Mouse (Mus musculus) right cerebral cortex, postnatal 25 days (tissue): ENCODE data around the gene Ybx1.
A peak's percentile ranks its signal among the peaks of the same experiment; 100 is the strongest.

ENCODE experiments used
- DNase-seq: peaks from one replicate; pipeline ENCODE4 v3.0.0; 2022

The Ybx1 gene

DNA sequence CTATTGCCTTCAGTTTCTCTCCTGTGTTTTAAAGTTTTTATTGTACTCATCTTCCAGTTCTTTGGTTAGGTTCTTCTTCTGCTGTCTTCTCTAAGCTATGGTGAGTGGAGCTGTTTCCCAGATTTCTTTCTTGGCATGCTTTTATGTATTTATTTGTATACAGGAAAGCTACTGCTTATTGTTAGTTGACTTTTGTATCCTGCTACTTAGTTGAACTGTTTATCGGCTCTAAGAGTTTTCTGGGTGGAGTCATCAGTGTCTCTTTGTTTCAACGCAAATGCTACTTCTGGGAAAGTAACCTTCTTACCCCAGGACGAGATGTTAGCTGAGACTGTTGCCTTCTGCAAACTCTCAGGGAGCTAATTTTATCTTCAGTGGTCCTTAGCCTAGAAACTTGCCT lies 30.9 kb downstream of the Ybx1 start:
- no peak for DNase-seq

DNA sequence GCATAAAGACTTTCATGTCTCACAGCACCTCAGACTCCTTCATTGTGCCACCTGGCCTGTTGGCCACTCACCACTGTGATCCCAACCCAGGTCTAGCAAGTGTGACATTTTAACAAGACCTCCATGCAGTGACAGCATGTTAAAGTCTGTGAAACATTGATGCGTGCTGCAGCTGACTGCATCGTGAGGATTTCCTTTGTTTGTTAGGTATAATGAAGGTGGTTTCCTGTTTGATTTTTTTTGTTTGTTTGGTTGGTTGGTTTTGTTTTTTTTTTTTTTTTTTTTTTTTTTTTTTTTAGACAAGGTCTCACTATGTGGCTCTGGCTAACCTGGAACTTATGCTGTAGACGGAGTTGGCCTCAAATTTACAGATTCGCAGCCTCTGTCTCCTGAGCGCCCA lies 31.9 kb downstream of the Ybx1 start:
- DNase-seq = no peak

DNA sequence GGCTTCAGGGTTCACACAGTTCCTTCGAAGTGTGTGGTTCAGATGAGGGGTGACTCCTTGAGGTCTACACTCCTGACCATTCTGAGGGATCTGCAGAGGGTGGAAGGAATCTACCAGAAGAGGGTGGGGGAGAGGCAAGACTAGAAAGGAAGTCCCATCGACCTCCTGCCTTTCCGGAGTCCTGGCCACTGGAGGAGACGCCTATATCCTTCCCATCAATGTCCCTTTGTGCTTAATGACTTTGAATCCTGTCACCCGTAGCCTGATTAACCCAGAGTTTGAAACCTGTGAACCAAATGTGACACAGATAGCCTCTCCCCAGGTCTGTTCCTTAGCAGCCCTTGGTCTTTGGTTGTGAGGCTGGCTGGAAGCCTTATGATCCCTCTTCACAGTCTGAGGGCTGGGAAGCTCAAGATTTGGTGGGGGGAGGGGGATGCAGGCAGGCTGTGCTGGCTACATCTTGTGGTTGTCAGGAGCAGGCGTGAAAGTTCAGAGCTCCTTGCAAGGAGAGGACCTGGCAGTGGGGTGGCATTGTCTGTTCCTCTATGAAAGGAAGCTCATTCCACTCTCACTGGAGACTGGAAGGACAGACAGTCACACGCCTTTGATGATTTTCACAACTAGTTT lies 33.2 kb downstream of the Ybx1 start:
- no peak for DNase-seq

DNA sequence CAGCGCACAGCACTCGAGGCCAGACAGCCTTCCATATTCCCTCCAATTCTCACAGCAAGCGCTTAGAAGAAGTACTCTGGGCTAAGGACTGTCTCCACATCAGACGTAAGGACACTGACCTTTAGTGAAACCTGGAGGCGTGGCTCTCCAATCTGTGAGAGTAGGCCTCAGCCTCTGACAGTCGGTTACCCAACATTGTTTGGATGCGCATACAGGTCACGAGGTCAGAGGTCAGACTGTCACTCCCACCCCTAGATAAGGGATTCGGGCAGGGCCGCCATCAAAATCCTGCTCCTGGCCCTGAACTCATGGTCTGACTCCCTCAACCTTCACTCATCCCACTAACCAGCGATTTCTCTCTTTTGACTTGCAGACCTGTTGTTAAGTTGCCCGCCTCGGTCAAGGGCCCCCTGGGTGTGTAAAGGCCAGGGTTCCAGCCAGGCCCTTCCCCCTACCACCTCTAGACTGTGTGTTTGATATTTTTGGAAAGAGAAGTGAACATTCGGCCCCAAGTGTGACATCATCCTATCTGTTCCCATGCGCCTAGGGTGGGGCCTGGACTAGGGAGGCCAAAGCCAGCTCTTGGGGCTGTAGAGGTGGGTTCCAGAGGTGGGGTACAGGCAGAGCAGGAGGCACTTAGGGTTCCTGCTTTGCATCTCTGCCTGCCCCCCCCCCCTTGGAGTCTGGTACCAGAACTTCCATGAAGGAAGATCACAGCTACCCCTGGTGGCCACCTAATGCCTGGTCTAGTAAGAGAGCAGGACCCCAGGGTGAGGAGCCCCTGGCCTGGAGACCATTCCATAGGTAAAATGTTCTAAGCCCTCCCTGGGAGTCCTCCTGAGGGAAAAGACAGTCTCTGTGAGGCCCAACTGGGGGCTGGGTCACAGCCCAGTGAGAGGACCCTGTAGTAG lies 34.8 kb downstream of the Ybx1 start:
- DNase-seq = no peak

DNA sequence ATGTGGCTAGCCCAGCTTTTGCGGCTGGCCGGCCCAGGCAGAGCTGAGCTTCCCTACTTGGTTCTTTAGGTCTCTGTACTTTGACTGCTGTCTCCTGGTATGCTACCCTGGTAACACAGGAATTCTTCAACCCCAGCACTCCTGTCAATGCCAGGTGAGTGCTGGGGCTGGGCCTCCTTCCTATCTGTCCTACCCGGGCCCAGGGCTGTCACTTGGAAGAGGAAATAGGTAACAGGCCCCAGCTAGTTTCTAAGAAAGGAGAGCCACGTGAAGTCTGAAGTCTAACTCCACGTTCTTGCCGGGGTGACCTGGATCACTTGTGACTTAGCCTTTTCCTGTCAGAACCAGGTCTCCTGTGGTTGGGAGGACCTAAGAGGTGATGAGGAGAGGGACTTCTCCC lies 37.3 kb downstream of the Ybx1 start:
- DNase-seq = no peak

DNA sequence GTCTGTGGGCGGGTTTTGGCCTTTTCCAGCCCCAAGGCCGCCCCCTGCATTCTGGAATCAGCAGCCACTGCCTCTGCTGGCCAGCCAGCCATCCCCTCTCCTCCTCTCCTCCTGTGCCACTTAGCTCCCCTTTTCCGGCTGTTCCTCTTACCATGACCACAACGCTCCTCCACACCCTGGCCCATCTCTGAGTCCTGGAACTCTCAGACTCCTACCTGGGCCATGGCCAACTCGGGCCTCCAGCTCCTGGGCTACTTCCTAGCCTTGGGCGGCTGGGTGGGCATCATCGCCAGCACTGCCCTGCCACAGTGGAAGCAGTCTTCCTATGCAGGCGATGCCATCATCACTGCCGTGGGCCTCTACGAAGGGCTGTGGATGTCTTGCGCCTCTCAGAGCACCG lies 39.1 kb downstream of the Ybx1 start, which contains the start of gene Cldn19:
Cldn19 (plus strand) TSS at position 64 of the 400 bp plus-strand sequence.
- no peak for DNase-seq

DNA sequence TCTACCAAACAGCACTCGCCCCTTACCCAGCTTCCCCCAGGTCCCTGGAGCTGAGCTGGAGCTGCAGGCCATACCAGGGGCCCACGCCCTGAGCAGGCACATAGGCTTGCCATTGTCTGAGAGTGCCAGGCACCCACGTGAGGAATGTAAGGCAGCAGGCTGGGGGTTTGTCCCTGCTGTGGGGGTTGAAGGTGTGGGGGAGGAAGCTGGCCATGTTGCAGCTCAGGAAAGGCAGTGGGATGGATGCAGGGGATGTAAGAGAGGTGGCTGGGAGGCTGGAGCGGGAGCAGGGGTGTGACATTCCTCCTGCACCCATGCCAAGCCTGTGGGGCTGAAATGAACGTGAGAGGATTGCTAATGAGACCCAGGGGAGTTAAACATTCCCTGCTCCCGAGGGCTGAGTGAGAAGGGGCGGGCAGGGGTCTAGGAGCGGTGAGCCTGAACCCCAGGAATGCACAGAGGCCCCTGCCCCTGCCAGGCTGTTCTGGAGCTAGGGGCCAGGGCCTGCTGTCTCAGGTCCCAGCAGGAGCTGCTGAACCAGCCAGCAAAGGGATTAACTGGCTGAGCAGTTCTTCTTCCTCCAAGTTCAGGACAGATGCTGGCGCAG lies 40.3 kb downstream of the Ybx1 start:
- DNase-seq = peak; percentile 33

DNA sequence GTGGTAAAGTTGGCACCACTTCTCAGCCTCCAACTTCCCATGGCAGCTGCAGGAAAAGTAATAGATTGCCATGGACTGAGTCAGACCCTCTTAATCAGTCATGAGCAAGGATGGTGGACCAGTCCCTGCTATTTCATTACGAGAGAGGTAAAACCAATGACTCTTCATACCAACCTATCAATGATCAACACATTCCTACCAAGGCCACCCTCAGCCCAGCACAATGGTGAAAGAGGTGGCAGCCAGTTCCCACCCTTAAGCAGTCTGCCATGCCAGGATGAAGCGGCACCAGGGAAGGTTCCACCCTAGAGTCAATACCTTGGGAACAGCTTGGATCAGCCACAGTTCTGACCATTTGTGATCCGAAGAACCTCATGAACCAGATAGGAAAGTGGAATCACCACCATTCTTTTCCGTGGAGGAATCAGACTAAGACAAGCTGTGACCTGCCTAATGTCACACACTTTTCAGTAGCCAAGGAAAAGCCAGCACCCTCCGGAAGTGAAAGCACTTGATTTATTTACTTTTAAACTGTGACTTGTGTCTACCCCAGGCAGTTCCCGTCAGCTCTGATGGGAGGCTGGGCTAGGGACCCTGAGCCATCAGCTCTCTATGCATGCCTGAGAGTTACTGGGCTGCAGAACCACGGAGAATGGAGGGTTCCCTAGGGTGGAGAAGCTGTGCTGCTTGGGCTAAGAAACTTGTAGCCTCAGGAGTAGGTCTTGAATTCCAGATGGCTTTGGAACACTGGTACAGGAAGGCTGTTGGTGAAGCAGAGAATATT lies 42.2 kb downstream of the Ybx1 start:
- no peak for DNase-seq

DNA sequence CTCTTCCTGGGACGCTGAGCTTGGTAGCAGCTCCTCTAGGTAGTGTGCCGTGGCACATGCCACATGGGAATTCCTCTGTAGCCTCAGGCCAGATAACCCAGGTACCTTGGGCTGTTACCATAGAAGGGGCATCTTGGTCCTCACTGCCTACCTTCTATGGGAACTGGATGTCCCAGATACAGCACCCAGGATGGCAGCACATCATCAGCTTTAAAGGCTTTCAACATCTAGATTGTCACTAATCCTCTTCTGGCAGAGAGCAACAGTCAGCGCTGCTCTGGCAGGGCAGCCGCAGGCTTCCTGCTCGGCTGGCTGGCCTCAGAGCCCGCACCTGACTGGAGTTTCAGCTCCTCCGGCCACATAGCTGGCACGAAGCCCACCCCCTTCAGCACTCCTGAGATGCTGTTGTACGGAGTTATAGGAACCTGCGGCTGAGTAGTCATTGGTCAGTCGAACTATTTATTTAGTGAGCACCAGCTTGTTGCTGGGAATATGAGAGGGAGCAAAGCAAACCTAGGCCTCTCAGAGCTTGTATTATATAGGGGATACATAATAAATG lies 45.9 kb downstream of the Ybx1 start:
- DNase-seq = no peak

DNA sequence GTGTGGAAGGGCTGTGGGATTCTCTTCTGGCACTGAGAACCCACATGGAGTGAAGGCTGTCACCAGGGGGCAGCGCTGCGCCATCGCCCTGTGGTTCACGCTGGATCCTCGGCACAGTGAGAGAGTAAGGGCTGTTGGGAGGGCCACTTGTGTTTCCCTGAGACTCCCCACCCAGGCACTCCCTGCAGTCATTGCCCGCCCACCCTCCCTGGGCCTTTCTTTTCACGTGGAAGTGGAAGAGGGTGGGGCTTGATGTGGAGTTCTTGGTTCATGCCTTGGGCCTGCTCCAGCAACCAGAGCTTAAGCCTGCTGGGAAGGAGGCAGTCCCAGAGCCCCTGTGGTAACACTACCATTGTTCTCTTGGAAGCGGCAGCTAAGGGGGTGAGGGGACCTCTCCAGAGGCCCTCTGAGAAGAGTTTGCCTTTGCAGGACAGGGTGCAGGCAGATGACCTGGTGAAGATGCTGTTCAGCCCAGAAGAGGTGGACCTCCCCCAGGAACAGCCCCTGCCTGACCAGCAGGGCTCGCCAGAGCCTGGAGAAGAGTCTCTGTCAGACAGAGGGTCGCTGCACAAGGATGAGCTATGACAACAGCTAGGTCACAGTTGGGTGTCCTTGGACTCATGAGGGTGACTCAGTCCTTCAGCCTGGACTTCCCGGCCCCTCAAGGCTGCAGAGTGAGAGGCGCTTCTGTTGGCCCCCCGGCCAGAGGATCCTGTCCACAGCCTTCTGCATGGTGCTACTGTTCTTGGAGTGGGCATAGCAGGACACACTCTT lies 46.8 kb downstream of the Ybx1 start:
- DNase-seq = peak; percentile 68

DNA sequence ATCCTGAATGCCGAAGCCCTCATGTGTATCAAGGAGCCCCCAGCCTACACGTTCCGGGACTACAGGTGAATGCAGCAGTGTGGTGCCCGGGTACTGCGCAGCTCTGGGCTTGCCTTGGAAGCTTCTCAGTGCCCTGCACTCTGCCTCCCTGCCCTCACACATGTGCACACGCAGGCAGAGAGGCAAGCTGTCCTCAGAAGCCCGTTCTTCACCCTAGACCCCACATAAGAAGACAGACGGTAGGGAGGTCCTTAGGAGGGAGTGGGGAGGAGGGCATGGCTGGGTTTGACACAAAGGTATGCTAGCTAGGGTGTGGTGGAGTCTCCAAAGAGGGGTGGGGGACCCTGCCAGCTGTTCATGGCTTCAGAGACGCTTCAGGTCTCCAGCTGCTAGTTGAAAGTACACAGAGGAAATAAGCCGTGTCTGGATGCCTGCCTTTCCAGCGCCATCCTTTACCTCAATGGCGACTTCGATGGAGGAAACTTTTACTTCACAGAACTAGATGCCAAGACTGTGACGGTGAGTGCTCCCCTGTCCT lies 47.6 kb downstream of the Ybx1 start:
- DNase-seq = no peak

DNA sequence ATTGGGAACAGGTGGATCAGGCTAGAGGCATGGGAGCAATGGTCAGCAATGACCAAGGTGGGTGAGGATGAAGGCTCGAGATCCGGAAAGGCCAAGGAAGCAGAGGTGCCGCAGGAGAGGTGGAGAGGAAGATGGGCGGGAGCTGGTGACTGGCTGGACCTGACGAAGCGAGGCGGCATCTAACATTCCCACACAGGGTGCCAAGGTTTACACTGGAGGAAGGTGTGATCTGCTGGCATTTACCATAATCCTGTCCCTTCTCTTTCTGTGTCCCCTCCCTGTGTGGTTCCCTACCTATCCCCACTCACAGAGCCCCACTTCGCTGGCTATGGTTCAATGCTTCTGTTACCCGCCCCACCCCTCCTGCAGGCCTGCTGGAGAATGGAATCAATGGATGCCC lies 48.4 kb downstream of the Ybx1 start:
- DNase-seq = no peak

DNA sequence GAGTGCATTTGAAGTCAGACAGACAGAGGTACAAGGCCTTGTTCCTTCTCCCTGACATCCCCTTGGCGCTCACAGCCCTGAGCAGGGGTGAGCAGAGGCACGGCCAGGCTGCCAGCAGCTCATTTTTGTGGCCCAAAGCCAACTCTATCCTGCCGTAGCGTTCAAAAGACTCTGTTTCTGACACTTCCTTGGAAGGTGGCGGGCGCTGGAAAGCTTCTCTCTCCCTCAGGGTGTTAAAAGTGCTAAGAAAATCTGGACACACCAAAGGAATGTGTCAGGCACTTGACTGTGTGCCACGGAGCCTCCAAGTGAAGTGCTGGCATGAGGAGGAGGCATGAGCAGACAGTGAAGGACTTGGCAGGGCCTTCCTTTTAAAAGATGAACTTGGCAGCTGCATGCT lies 48.8 kb downstream of the Ybx1 start:
- peak; percentile 43 for DNase-seq

DNA sequence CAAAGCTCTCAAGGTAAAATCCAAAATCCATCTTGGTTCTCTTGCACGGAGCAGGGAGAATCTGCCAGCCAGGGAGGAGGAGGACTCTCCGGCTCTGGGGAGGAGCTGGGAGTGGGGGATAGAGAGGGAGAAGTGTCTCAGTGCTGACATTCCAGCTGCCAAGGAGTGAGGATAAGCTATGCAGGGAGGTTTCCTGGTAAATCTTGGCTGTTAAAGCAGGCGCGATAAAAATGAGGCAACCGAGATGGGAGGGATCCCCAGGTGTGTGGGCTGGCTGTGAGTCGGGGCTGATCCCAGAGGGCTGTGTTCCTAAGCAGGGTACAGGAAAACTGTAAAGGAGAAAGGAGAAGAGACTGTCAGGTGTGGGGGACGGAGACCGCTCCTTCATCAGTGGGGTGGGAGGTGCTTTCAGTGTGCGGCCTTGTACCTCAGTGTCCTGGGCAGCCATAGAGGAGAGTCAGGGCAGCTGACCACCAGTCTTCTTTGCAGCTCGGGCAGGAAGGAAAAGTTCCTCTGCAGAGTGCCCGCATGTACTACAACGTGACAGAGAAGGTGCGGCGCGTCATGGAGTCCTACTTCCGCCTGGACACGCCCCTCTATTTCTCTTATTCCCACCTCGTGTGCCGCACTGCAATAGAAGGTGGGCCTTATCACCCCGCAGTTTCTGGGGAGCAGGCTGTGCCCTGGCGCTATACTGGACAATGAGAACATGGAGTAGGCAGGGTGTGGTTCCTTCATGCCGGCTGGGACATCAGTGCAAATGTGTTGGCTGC lies 49.8 kb downstream of the Ybx1 start:
- DNase-seq = peak; percentile 71

DNA sequence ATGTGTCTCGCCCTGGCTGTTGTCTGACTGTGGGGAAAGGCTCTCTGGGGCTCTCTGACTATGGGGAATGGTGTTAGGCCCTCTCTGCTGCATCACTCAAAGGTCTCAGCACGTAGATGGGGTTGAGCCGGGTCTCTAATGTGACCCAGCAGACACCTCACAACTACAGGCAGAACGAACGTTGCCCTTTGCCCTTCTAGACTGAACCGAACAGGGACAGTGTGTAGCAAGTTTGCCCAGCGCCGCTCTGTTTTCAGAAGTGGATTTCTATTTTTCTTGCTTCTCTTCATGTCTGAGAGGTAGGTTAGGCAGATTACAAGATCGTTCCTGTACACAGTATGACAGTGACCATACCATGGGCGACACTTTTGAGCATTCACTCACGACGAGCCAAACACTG lies 51.8 kb downstream of the Ybx1 start:
- DNase-seq = no peak

DNA sequence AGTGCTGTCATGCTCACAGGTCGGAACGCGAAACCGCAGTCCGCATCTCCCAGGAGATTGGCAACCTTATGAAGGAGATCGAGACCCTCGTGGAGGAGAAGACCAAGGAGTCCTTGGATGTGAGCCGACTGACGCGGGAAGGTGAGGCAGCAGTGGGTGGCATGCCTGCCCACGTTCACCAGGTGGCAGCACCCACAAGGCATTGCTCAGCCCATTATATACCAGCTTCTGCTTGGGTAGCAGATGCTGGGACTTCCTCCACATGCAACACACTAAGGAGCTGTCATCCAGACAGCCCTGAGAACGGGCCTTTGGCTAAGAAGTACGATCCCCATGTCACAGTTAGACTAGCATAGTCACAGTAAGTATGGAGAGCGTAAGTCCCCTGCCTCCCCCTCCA lies 52.7 kb downstream of the Ybx1 start:
- peak; percentile 52 for DNase-seq

DNA sequence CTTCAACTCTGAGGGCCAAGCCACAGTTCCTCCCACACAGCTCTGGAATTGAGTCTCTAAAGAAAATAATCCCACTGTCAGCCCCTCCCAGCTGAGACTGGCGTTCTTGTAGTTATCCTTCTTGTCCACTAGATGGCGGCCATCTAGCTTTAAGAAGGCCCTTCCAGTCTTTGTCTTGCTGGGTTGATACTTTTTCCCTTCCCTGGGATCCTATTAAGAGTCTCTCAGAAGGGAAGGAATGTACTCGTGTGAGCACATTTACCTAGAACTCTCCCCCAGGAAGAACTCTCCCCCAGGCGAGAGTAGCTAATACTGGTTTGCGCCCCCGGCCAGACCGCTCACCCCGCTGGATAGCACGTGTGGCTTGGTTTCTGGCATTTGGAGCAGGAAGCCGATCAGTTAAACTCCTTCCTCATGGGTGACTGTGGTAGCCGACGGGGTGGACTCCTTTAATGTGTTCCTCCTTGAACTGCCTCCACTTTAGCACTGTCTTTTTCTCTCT lies 55.2 kb downstream of the Ybx1 start:
- DNase-seq = peak; percentile 39

DNA sequence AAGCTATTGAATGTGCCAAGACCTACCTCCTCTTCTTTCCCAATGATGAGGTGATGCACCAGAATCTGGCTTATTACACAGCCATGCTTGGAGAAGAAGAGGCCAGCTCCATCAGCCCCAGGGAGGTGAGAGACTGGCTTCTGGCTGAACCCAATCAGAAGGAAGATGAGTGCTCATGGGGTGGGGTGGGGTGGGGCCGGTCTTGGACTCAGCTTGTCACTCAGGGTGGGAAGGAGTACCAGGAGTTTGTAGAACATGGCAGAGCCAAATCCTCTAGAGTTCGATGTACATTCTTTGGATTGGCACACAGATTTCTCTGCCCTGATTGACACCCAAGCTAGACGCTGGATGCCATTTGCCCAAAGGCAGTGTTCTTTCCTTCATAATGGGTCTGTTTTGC lies 55.7 kb downstream of the Ybx1 start:
- DNase-seq = no peak

DNA sequence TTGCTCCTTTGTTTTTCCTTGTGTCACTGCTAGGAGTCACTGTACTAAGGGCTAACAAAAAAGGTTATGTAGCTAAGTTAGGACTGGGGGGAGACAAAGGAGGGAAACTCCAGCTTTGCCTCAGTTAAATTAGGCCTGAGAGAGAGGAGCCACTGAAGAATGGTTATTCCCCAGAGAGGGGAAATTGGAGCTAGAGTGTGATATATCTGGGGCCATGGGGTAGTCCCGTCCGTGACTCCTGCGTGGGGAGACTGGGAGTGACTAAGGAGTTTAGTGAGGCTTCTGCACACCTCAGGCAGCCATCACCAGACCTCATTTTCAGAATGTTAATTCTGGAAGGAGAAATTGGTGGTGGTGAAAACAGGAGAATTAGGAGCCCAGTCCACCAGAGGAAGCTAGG lies 60.1 kb downstream of the Ybx1 start:
- DNase-seq = no peak

DNA sequence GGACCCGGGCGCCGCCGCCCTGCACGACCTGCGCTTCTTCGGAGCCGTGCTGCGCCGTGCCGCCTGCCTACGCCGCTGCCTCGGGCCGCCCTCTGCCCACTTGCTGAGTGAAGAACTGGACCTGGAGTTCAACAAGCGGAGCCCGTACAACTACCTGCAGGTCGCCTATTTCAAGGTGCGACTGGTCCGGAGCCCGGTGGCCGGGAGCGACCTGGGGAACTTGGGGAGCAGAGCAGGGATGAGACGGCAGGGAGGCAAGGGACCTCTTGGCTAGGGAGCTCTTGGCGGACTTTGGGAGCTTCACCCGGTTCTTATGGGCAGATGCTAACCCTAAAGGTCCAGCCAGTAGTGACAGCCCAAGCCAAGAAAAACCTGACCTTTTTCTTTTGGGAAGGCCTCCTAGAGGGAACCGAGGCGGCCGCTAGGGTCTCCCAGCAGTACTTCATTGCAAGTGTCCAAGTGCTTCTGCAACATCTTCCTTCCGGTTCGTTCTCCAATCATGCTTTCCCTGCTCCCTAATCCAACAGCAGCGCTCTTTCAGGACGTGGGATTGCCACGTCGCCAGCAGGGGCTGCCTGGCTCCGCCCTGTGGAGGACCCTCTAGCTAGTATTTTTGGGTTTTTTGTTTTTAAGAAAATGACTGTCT lies 61.0 kb downstream of the Ybx1 start:
- DNase-seq = peak; percentile 53
